Mouse (Mus musculus) ES-Bruce4 (cell line): ENCODE results near the gene Grip1.

ENCODE experiments used
- CTCF ChIP-seq: IDR thresholded peaks from one replicate; pipeline ENCODE4 v1.8.1; 2011; ENCODE audit warnings: low read depth, low read length
- EP300 ChIP-seq: IDR thresholded peaks from 2 replicates; pipeline ENCODE4 v1.6.1; 2011; ENCODE audit warnings: low read depth, low read length; ENCODE audit not compliant: insufficient read depth

DNA sequence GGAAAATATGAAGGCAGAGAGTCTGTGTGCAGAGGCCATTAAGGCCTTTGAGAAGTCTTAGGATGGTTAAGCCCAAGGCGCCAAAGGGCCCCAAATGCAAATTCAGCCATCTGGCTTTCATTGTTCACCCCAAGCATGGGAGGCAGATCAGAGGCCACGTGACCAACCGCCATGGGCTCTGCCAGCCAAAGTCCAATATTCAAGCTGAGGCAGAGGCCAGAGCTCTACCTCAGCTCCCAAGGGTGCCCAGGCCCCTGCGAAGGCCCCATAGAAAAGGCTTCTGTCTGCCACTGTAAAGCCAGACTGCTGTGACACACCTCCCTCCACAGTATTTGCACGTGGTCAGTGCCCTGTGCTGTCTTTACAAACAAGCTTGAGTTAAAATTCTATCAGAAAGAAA lies 158.4 kb downstream of the Grip1 start:
- TF ChIP-seq CTCF: no peak
- TF ChIP-seq EP300: no peak
